Mouse (Mus musculus) adrenal gland (tissue): ENCODE data around the gene Hamp2.
"Not testable (repeated sequence)": the region's sequence is repeated elsewhere in the genome, so short reads cannot be mapped to it uniquely, and the experiment has no call there.

Experiments used
- intact Hi-C: fragments of 180-260 bp; cut with DNase I; formaldehyde crosslinking; loops from one replicate; pipeline ENCODE4 v1.15.1; 2025
- long read RNA-seq, 2 experiments: library from polyadenylated mRNA; unstranded; transcript quantifications; one replicate each; pipeline ENCODE4 v2.0.0; 2020; ENCODE audit warnings: borderline replicate concordance in 1 of 2; ENCODE audit not compliant: insufficient replicate concordance in 1 of 2

Gene Hamp2
- long read RNA-seq, experiment 1 = 0 reads
- long read RNA-seq, experiment 2 = 0 reads

GRCm38 (mm10) chr7:30924581-30924980 is at the start of gene Hamp2:
Gene Hamp2, minus strand, starts transcription at chr7:30924681.
- intact Hi-C loops = not testable (repeated sequence)

- intact Hi-C loops = no loop called here
These were observed 49.2 kb upstream of the Hamp2 start, which contains the start of gene Fam187b for GRCm38 (mm10) chr7:30973501-30974289. Gene Fam187b, plus strand, starts transcription at chr7:30973790.

GRCm38 (mm10) chr7:30973251-30973500 is 48.7 kb upstream of the Hamp2 start, which contains the start of gene Lsr:
Gene Lsr, minus strand, starts transcription at chr7:30973464.
- intact Hi-C loops = no loop called here

- intact Hi-C loops = no loop called here
These were observed 48.2 kb upstream of the Hamp2 start for GRCm38 (mm10) chr7:30972426-30973250.

- intact Hi-C loops = no loop called here
These were observed 47.4 kb upstream of the Hamp2 start for GRCm38 (mm10) chr7:30971901-30972300.

- intact Hi-C loops = no loop called here
These were observed 44.7 kb upstream of the Hamp2 start for GRCm38 (mm10) chr7:30969174-30969573.

GRCm38 (mm10) chr7:30968611-30969010 is 44.1 kb upstream of the Hamp2 start:
- intact Hi-C loops = no loop called here

- intact Hi-C loops = no loop called here
These were observed 42.2 kb upstream of the Hamp2 start for GRCm38 (mm10) chr7:30966657-30967056.

- intact Hi-C loops = no loop called here
These were observed 41.2 kb upstream of the Hamp2 start for GRCm38 (mm10) chr7:30965677-30966076.

GRCm38 (mm10) chr7:30964366-30964765 is 39.9 kb upstream of the Hamp2 start:
- intact Hi-C loops = no loop called here

- intact Hi-C loops = no loop called here
These were observed 38.4 kb upstream of the Hamp2 start for GRCm38 (mm10) chr7:30962862-30963261.

- intact Hi-C loops = loop anchor here (10.0 kb wide), 1 partner anchor 85 kb away; no protein-coding TSS in a partner anchor
These were observed 35.4 kb upstream of the Hamp2 start for GRCm38 (mm10) chr7:30959786-30960349.

- intact Hi-C loops = loop anchor here (10.0 kb wide), 1 partner anchor 84 kb away; no protein-coding TSS in a partner anchor
These were observed 34.5 kb upstream of the Hamp2 start for GRCm38 (mm10) chr7:30958866-30959487.

- intact Hi-C loops = loop anchor here (10.0 kb wide), 1 partner anchor 83 kb away; no protein-coding TSS in a partner anchor
These were observed 33.8 kb upstream of the Hamp2 start for GRCm38 (mm10) chr7:30958109-30958865.

GRCm38 (mm10) chr7:30957367-30957783 is 32.9 kb upstream of the Hamp2 start:
- intact Hi-C loops = loop anchor here (10.0 kb wide), 1 partner anchor 83 kb away; no protein-coding TSS in a partner anchor

- intact Hi-C loops = loop anchor here (10.0 kb wide), 1 partner anchor 82 kb away; no protein-coding TSS in a partner anchor
These were observed 32.4 kb upstream of the Hamp2 start, which contains the start of gene Usf2 for GRCm38 (mm10) chr7:30956756-30957366. Gene Usf2, minus strand, starts transcription at chr7:30956803.

- intact Hi-C loops = loop anchor here (10.0 kb wide), 1 partner anchor 82 kb away; no protein-coding TSS in a partner anchor
These were observed 31.9 kb upstream of the Hamp2 start for GRCm38 (mm10) chr7:30956357-30956751.

- intact Hi-C loops = loop anchor here (10.0 kb wide), 1 partner anchor 81 kb away; no protein-coding TSS in a partner anchor
These were observed 31.3 kb upstream of the Hamp2 start for GRCm38 (mm10) chr7:30955584-30956356.

- intact Hi-C loops = loop anchor here (10.0 kb wide), 1 partner anchor 80 kb away; no protein-coding TSS in a partner anchor
These were observed 30.6 kb upstream of the Hamp2 start for GRCm38 (mm10) chr7:30954971-30955520.
